Mouse (Mus musculus) embryo, embryonic 10.5 days (tissue): ENCODE measurements around the gene Phf3.
"Not testable (repeated sequence)": the region's sequence is repeated elsewhere in the genome, so short reads cannot be mapped to it uniquely, and the experiment has no call there.

Source experiments
- DNase-seq: peaks from one replicate; pipeline ENCODE4 v3.0.0-alpha.2; 2015; ENCODE audit warnings: low spot score

The Phf3 gene

DNA sequence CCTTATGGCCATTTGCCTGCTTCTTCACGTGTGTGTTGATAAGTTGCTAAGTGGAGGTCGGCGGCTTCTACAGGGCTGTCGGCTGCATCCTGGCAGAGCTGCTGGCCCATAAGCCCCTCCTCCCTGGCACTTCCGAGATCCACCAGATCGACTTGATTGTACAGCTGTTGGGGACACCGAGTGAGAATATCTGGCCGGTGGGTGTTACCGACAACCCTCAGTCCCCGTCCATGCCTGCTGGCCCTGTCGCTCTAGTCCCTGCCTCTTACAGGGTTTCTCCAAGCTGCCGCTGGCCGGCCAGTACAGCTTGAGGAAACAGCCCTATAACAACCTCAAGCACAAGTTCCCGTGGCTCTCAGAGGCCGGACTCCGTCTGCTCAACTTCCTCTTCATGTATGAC is 103.1 kb downstream of the Phf3 start:
- DNase-seq: not testable (repeated sequence)

DNA sequence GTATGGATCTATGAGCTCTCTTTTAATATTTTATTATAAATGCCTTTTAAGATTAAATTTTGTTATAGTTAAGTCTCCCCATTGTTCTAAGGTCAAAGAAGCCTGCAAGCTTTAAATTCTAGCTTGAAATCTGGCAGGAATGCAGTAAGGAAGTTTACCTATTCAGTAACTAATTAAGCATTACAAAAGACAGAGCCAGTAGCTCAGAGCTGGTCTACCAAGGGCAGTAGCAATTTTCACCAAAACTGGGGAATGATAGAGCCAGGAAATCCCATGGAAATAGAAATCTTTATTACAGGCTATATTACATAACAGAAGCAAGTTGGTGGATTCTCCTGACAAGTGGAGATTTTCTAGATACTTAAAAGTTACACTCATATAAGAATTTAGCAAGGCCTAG is 116.9 kb downstream of the Phf3 start:
- no peak for DNase-seq

DNA sequence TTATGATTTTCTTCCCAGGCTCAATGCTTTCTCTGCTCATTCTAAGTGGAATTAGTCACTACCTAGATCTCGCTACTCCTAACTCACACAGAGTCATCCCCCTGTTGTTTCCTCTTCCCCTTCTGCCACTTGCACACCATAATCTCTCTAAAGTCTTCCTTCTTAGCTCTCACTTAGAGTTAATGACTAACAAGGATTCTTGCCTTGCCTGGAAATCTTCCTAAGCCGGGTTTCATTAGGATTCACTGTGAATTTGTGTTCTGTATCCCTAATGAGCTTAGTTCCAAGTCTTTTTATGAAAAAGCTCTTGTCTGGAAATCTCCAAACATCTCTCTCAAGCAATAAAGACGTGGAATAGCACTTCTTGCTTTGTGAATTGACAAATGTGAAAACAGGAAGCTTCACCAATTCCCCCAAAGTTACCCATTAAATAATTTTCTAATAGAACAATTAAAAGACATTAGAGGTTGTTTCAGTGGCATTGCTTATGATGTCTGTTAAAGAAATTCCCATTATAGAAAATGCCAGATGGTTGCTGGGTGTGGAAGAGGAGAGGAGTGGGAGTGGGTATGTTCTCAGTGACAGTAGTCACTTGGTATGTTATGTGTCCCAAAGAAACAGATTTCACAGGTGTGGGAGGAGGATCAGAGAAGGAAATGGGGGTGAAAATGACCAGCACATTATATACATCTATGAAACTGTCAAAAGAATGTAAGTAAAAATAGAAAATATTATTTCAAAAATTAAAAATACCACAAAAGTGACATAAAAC is 118.1 kb downstream of the Phf3 start:
- no peak for DNase-seq
